Mouse (Mus musculus) ovary, adult 2 months (tissue): ENCODE measurements around the gene Olfr251. TPM values are rescaled to one million over a fixed set of nuclear protein-coding genes. Genes with fewer than 3 reads are reported as not detected.

Experiments
- polyA plus RNA-seq: library from polyadenylated mRNA; depleted of rRNA; stranded (reverse); fragments of >200 nt; gene quantifications from 2 replicates; pipeline ENCODE4 v1.2.3, GENCODE M21; 2012; rRNA removed

Olfr251 gene
- polyA plus RNA-seq, result not detected in 2 replicates

GRCm38 (mm10) chr9:38376786-38377185 is at the start of gene Olfr251:
Gene Olfr251 (plus strand): TSS chr9:38377086.

GRCm38 (mm10) chr9:38328760-38329159 is 48.1 kb upstream of the Olfr251 start, which contains the start of gene Olfr25:
Gene Olfr25 (plus strand): TSS chr9:38329060.

GRCm38 (mm10) chr9:38348111-38348510 is 28.8 kb upstream of the Olfr251 start, which contains the start of gene Olfr898:
Gene Olfr898 (plus strand): TSS chr9:38348411.

GRCm38 (mm10) chr9:38366596-38366995 is 10.3 kb upstream of the Olfr251 start, which contains the start of gene Olfr250:
Gene Olfr250 (plus strand): TSS chr9:38366896.

GRCm38 (mm10) chr9:38401398-38401797 is 24.5 kb downstream of the Olfr251 start, which contains the start of gene Olfr147:
Gene Olfr147 (plus strand): TSS chr9:38401698.

GRCm38 (mm10) chr9:38429155-38429554 is 52.3 kb downstream of the Olfr251 start, which contains the start of gene Olfr901:
Gene Olfr901 (plus strand): TSS chr9:38429455.

Other genes with a start within 250 kb of the Olfr251 start
- gene Olfr890, start 234.6 kb upstream of the Olfr251 start, polyA plus RNA-seq, result not detected in 2 replicates
- gene Olfr891, start 196.3 kb upstream of the Olfr251 start, polyA plus RNA-seq, result not detected in 2 replicates
- gene Olfr893, start 168.7 kb upstream of the Olfr251 start, polyA plus RNA-seq, result not detected in 2 replicates
- gene Olfr894, start 159.0 kb upstream of the Olfr251 start, polyA plus RNA-seq, result not detected in 2 replicates
- not detected in 2 replicates for gene Olfr143, start 124.3 kb upstream of the Olfr251 start, polyA plus RNA-seq
- gene Olfr895, start 109.2 kb upstream of the Olfr251 start, polyA plus RNA-seq, result not detected in 2 replicates
- gene Olfr896-ps1, start 86.0 kb upstream of the Olfr251 start, polyA plus RNA-seq, result not detected in 2 replicates
- gene Olfr25, start 48.0 kb upstream of the Olfr251 start, polyA plus RNA-seq, result not detected in 2 replicates
- not detected in 2 replicates for gene Olfr898, start 28.7 kb upstream of the Olfr251 start, polyA plus RNA-seq
- gene Olfr250, start 10.2 kb upstream of the Olfr251 start, polyA plus RNA-seq, result not detected in 2 replicates
- gene Olfr147, start 24.6 kb downstream of the Olfr251 start, polyA plus RNA-seq, result not detected in 2 replicates
- gene Olfr901, start 52.4 kb downstream of the Olfr251 start, polyA plus RNA-seq, result not detected in 2 replicates
- not detected in 2 replicates for gene Olfr902, start 70.6 kb downstream of the Olfr251 start, polyA plus RNA-seq
- not detected in 2 replicates for gene Olfr904, start 86.1 kb downstream of the Olfr251 start, polyA plus RNA-seq
- gene Olfr905, start 94.0 kb downstream of the Olfr251 start, polyA plus RNA-seq, result not detected in 2 replicates
- not detected in 2 replicates for gene Olfr906, start 110.0 kb downstream of the Olfr251 start, polyA plus RNA-seq
- not detected in 2 replicates for gene Olfr907, start 118.7 kb downstream of the Olfr251 start, polyA plus RNA-seq
- not detected in 2 replicates for gene Olfr911-ps1, start 144.5 kb downstream of the Olfr251 start, polyA plus RNA-seq
- gene Olfr910, start 160.8 kb downstream of the Olfr251 start, polyA plus RNA-seq, result not detected in 2 replicates
- not detected in 2 replicates for gene Olfr912, start 203.1 kb downstream of the Olfr251 start, polyA plus RNA-seq
- not detected in 2 replicates for gene Olfr913, start 215.7 kb downstream of the Olfr251 start, polyA plus RNA-seq
- gene Olfr914, start 228.0 kb downstream of the Olfr251 start, polyA plus RNA-seq, result not detected in 2 replicates